Mouse (Mus musculus) thymus, postnatal 36 days (tissue): ENCODE results near the gene Bckdha.

Experiments
- DNase-seq, 2 experiments: peaks; one replicate each; pipeline ENCODE4 v3.0.0; 2022; ENCODE audit warnings: mixed read lengths in 2 of 2

The Bckdha gene

DNA sequence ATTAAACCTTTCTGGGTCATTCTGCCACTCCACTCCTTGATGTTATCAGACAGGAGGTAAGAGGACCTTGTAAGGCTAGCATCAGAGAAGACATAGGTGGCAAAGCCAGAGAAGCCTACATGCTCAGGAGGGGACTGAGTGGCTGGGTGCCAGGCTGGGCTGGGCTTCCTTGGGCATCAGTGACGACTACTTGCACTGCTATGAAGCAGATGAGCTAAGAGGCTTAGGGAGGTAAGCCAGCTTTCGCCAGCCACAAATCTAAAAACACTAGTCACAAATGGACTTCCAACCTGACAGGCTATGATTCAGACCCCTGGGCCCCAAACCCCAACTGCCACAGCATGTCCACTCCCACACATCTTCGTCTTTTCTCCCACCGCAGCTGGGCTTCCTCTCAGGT lies 14.2 kb downstream of the Bckdha start:
- DNase-seq = no peak

DNA sequence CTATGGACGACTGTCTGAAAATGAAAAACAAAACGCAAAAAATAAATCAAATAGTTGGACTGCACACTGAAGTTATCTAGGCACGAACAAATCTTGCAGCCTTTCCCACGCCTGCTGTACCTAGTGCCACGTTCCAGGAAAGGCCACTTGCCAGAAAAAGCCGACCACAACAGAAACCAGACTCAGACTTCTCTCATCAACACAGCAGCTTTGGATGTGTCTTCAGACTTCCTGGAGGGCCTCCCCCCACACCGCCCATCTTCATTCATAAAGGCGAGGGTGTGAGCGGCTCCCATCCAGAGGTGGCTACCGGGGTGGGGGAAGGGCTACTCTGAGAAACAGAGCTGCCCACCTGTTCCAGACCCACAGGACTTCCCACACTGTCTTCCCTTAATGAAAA lies 14.6 kb downstream of the Bckdha start:
- no peak for DNase-seq

DNA sequence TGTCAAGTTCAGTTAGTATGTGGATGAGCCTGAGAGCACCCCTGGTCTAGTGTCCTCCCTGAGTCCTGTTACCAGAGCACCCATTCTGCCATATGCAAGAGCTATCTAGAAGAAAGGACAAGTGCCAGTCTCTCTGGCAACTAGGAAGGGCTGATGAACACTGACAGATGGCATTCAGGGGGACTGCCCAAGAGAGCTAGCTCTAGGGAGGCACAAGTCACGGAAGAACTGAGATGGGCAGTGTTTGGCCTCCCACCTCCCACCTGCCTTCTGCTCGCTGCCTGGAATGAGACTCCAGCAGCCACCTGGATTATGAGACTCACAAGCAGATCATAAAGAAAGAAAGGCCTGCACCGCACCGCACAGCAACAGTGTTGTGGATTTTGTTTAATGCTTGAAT lies 19.0 kb downstream of the Bckdha start:
- no peak for DNase-seq

DNA sequence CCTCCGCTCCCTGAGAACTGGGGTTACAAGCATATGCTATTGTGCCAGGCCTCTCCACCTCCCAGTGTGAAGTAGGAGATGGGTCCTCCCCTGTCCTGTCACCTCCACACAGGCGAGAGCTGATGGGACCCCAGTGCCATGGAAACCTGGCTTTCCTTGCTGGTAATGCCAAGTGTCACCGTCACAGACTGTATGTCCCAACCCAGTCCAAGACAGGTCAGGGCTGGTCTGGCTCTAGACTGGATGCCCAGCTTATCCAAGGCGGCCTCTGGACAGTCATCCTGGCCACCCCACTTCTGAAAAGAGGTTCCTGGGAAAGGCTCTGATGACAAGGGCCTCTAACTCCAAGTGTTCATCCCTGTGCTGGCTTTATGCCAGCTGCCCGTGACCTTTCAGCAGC lies 21.7 kb downstream of the Bckdha start:
- no peak for DNase-seq

DNA sequence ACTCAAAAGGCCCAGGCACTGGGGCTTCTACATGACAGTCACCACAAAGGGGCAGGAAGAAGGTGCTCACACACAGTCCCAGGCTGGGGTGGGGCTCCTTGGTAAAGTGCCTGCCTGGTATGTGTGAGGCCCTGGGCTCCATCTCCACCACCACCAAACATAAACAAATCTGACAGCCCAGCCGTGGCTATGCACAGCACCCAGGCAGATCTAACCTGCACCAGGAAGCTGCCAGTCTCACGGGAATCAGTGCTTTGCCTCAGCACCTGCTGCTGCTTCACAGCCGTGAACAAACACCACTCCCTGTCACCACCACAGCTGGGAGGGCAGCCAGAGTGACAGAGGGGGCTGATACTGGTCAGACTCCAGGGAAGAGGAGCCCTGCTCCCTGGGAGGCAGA lies 22.4 kb downstream of the Bckdha start:
- peak; percentile 44 to 64 for DNase-seq

DNA sequence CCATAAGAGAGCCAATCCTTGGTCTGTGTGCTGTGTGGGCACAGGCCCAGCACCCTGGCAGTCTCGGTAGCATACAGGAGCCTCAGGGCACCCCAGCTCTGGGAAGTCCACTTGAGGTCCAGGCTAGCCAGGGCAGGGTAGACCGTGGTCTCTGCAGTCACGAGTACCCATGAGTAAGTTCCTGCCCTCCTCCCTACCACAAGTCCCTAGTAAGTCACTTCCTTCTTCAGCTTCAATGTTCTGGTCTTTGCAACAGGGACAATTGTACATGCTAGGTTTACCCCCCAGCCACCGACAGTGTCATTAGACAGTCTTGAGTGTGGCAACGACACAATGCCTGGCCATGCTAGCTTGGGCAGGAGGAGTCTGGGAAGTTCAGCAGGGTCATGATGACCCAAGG lies 26.1 kb downstream of the Bckdha start:
- no peak for DNase-seq

DNA sequence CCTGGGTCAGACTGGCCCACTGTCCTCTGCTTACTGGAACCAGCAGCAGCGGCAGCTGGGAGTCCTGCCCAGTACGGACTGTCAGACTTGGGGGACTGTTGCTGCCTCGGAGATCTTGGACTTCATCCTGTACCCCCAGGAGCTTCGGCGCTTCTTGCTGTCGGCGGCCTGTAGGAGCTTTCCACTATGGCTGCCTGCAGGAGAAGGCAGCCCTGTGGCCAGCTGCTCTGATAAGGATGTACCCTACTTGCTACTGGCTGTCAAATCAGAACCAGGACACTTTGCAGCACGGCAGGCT lies 30.5 kb downstream of the Bckdha start:
- DNase-seq = no peak

DNA sequence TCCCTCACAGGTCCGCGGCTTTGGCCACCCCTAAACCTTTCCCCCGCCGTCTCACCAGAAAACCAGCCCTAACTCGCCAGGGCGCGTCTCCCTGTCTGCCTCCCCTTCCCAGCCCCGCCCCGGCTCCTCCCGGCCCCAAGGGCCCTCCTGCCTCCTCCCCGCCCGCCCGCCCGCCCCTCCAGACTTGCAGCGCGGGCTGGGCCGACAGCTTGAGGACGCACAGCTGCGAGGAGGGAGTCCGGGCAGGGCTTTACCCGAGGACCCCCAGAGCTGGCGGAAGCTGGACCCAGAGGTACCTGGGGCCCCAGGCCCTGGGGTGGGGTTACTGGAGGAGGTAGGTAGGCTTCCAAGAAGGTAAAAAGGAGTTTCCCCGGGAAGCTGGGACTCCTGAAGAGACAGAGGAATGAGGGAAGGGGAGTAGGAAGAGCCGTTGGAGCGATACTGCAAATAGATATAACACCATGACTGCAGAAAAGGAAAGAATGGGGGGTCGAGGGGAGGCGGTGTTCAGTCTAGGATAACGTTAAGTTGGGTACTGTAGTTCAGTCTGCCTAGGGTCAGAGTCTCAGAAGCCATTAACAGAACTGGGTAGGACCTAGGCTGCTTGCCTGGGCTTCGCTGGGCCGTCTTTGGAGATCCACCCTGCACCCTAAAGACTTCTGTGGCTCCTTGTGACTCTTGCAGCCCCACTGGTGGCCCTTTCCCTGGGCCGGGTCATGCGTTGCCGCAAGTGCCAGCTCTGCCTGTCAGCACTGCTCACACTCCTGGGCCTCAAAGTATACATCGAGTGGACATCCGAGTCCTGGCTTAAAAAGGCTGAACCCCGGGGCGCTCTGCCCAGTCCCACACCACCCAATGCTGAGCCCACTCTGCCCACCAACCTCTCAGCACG lies 31.1 kb downstream of the Bckdha start:
- DNase-seq = peak; percentile 75 to 83

DNA sequence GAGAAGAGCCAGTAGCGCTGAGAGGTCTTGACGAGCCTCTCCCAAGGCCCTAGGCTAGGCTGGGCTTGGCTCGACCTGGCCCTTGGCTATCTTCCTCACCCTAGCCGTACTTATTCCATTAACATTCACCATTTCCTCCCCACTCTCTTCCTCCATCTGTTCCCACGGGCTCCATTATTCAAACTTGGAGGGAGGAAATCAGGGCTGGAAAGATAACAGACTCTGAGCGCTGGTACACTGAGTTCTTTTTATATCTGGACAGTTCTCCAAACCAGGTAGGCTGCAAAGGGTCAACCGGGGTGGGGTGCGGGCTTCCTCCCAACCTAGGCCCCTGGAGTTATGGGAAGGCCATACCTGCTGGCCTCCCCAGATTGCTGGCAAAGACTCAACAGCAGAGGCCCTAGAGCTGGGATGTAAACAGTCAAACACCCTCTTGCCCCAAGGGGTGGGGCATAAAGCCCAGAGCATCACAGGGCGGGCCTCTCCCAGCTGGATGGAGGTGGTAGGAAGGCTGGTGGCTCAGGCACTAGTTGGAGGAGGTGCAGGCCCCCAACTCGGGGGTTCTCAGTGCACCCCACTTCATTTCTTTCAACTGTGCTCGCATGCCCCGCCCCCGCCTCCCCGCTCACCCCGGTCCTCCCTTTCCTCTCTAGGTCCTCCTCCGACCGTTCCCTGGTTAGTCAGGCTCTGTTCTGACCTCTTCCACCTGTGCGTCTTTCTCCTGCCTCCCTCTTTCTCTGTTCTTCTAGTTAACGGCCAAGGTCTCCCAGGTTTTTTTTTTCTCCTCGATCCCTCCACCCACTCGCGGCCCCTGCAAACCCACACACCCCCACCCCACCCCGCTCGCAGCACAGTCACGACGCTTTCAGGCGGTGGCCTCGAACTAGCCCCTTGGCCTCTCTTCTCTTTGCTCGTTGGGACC lies 32.0 kb downstream of the Bckdha start, which contains the start of gene B3gnt8:
Gene B3gnt8, plus strand, starts transcription at position 146 of the 922 bp plus-strand sequence.
- peak; percentile 54 to 77 for DNase-seq

DNA sequence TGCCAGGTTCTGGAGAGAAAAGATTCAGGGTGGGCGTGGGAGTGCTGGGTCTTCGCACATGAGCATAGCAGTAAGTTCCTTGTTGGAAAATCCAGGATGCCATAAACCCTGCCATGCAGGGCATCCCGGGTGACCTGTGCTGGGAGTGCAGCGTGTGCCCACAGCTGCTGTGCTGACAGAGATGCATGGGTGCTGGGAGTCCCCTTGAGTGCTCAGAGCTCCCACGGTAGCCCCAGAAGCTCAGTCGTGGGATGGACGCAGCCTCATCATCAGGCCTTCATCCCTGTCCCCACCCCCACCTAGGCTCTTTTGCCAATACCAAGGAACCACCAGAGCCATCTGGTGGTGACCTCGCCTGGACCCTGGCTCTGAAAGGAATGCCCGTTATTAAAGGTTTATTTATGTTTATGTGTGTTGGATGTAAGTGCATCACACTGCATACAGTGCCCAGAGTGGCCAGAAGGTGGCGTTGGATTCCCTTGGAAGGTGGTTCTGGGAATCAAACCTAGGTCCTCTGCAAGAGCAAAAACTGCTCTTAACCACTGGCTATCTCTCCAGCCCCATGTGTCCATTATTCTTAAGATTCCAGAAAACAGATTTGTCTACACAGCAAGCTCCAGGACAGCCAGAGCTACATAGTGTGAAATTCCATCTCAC lies 33.1 kb downstream of the Bckdha start:
- peak; percentile 62 to 64 for DNase-seq

DNA sequence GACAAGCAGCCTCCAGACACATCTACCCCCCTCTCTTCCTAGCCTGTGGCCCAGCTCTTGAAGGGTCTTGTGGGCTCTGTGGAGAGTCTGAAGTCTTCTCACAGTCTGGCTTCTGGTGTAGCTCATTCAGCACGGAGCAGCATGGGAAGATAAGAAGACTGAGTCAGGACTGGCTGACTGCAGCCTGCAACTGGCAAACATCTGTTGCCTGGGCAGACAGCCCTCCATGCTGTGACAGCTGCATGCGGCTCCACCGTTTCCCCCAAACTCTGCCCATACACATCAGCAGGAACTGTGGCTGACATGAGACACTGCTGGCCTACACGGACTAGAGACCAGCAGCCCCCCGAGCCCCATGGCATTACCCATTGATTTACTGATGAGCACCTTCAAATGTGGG lies 33.9 kb downstream of the Bckdha start:
- DNase-seq = peak in 1 of 2 experiments; percentile 7

DNA sequence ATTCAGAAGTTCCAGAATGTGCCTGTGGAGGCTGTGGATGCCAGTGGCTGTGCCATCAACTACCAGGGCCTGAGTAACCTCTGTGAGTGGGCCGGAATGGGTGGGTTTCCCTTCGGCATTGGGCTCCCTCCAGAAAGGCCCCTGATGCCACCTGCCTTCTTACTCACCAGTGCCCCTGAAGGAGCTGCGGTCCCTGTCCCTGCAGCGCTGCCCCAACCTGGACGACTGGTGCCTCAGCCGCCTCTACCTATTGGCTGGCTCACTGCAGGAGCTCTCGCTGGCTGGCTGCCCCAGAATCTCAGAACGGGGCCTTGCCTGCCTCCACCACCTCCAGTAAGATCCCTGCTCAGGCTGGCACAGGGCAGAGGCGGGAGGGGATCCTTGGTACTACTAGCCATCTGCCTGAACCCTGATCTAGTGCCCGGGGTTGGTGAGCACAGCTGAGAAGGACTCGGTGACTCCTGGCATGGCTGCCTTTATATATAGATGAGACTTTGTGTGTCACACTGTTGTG lies 34.9 kb downstream of the Bckdha start:
- DNase-seq = peak in 1 of 2 experiments; percentile 8

DNA sequence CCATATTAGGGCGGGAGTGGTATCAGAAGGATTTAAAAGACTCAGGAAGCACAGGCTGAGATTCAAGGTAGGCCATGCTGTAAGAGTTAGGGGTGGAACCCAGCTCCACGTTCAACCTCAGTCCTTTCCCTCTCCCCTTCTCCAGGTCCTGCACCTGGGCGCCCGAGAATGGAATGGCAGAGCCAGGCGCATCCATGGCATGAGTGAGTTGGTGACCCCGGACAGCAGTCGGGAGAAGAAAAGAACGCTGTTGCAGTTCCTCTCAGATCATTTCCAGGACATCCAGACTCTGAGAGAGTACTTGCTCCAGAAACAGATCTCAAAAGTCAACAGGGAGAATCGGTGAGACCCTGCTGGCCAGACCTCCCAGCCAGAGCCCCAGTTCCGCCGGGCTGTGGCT lies 38.0 kb downstream of the Bckdha start:
- peak; percentile 0 to 6 for DNase-seq

DNA sequence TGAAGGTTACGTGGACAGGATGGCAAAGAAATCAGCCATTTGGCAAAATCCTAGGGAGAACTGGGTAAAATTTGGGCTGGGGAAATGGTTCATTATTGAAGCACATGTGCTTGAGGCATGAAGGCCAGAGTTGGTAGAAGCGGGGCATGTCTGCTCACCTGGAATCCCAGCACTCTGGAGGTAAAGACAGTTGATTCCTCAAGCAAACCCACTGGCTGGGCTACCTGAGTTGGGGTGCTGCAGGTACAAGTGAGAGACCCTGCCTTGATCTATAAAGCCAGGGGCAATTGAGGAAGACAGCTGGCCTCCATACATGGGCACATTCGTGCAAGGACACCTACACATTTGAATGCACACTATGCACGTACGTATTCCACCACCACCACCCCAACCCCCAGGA lies 38.7 kb downstream of the Bckdha start:
- peak; percentile 1 to 7 for DNase-seq

DNA sequence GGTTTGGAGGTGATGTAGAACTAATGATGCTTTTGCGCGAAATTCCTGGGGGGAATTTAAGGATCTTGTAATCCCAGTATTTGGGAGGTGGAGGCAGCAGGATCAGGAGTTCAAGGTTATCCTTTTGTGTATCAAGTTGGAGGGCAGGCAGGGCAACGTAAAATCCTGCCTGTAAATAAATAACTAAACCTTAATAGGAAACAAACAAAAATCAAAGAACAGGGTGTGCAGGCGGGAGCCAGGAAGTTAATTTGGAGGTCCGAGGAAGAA lies 39.1 kb downstream of the Bckdha start:
- peak in 1 of 2 experiments; percentile 1 for DNase-seq

DNA sequence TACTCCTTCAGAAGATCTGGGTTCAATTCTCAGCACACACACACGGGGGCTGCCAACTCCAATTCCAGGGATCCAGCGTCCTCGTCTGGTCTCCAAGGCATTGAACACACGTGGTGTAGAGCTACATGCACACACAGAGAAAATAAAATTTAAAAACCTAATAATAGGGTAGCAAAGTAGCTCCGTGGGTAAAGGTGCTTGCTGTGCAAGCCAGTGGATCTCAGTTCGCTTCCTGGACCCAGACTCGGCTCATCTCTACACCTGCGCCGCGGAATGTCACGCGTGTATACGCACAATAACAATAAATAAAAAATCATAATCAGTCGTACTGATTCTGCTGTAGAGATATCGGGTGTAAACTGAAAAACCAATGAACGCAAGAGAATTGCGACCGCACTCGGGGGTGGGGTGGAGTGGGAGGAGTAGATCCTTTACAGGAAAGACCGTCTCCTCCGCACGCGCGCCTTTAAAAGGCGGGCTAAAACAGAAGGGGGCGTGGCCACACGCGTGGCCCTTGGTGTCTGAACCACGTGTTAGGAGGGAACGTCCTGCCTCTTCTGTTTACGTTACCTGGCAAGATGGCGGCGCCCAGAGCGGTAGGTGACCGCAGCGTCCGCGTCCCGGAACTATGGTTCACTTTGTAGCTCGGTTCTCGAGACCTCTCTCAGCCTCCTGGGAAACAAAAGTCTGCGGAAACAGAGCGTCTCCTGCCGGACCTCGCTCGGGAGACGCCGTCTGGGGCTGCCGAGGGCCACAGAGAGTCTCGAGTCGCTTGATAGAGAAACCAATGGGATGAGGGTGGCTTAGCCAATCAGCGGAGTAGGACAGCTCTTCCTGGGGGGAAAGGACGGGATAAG lies 39.7 kb downstream of the Bckdha start, which contains the start of gene Dmac2:
Gene Dmac2, plus strand, starts transcription at position 550 of the 857 bp plus-strand sequence.
- DNase-seq = peak; percentile 94 to 96

DNA sequence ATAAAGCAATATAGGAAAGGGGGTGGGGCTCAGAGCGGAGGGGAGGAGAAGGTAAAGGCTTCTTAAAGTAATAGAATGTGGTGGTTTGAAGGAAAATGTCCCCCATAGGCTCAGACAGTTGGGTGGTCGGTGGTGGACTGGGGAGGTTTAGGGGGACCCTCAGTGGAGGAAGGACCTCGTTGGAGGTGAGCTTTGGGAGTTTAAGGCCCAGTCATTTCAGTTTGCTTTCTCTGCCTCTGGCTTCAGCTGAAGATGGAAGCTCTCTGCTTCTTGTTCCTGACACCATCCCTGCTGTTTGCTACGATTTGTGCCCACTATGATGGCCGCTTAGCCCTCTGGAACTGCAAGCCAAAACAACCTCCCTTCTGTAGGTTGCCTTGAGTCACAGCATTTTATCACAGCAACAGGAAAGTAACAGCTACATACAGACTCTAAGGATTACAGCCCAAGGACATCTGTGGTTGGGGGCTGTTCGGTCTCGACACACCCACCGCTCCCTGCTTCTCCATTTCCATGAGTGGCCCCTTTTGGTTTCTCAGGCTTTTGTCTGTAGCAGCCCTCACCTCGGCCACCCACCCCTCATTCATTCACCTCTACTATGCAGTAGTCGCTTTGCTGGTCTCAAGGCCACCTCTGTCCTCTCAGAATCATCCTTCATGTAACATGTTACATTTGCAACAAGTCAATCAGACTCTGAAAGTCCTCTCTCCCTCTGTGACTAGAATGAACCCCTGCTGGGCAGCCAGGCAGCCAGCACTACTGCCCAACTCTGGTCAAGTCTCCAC lies 41.2 kb downstream of the Bckdha start:
- peak in 1 of 2 experiments; percentile 2 for DNase-seq

DNA sequence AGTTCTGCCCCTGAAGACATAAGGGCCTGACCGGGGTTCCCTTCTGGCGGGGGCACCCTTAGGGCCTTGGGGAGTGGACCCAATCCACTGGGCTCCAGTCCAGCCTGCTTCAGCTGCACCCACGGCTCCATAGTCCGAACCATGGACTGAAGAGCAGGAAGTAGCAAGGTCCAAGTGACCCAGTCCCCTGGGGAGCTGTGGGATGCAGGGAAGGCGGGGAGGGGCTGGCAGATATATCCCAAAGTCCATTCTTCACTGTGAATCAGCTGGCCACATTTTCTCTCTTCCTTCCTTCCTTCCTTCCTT lies 43.1 kb downstream of the Bckdha start, which contains the start of gene Erich4:
Gene Erich4, minus strand, starts transcription at position 187 of the 306 bp plus-strand sequence.
- DNase-seq = peak in 1 of 2 experiments; percentile 3

DNA sequence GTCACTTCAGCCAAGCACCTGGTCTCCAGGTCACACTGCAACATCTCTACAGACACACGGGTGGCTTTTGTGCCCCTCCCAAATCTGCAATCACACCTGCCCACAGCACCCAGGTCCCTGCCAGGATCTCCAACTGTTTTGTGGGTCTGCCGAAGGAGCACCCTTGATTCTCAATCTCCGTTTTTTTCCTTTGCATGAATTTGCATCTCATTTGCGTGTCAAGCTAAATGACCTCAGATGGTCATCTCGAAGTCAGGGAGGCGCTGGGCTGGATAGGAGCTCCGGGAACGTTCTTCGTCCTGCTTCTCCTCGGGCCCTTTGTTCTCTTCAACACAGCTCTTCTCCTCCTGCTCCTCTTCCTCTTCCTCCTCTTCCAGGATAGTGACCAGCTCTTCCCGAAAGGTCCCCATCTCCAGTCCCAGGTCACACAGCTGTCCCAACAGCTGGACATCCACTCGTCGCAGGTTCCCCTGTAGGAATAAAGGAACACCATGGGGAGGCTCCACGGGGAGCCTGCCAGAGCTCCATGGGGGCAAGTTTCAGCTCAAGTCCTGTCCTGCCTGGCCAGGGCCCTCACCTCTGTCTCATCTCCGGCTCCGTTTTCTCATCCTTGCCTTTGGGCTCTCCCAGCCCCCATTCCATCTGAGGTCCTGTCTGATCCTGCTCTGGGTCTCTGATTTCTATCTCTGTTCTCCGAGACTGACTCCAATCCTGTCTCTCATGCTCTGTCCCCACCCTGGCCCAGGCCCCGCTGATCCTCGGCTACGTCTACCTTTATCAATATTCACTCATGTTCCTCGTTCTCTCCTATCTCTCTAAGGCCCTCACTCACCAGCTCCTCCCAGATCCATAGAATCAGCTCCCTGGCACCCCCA lies 43.7 kb downstream of the Bckdha start:
- DNase-seq = no peak

DNA sequence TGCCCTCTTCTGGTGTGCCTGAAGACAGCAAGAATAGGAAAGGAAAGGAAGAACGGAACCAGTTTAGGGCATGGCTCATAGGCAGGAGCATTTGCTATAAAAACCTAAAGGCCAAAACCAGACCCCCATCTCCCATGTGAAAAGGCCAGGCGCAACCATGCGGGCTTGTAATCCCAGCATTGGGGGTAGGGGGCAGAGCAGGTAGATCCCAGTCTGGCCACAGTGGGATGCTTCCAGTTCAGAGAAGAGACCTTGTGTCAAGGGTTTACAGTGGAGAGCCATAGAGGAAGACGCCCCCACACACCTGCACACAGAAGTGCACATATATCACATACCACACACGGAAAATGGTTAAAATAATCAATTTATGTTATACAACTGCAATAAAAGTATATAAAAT lies 44.7 kb downstream of the Bckdha start:
- DNase-seq = no peak
